In the genomic region with DNA sequence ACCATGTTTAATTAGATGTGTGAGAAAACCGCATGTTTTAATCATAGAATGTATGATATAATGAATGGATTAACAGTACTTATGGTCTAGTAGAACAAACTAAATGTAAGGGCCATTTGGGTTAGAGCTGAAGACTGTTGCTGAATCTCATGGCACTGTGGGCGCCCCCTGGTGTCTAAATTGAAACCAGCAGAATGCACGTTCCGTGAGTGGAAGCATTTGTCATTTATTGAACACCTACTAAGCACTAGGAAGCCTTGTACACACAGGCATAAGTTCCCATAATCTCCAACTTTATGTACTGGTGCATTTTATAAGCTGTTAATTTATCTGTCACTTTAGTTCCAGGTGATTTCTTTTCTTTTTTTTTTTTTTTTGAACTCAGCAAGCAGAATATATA, we compare ENCODE assay signal across 9 mouse cellular contexts. TPM values are rescaled to one million over a fixed set of nuclear protein-coding genes. Genes with fewer than 3 reads are reported as not detected.
DNase-seq lines count a peak whose midpoint lies in the region; ATAC-seq and TF ChIP-seq lines count a peak whose summit lies in the region.
"Had no signal": no experiment of that assay in that cellular context is flagged by ENCODE, and none has a peak within 500 bp of the region (broad histone marks: within the 10 kb centered on the region; RNA-seq: fewer than 3 reads in every experiment).

No protein-coding gene starts in this region.

- intact Hi-C loops in heart, postnatal 10 days (cut with DNase I), result loop anchor here (1.0 to 10.0 kb wide), 4 partner anchors 179 to 1217 kb away; no protein-coding TSS in a partner anchor

- no peak for TF ChIP-seq POLR2A in ES-Bruce4 (IDR thresholded peaks at IDR 0.05; ENCODE audit: insufficient read depth, low read length)

- H3K27me3 ChIP-seq in heart, embryonic 11.5 days (ENCODE audit: control insufficient read depth, insufficient read depth, low read length), result no peaks in the 10 kb centered on the region
- H3K27me3 ChIP-seq in ES-Bruce4 (ENCODE audit: control insufficient read depth, insufficient read depth, low read length, poor library complexity, severe bottlenecking), result no peaks in the 10 kb centered on the region
- no peaks in the 10 kb centered on the region for H3K27me3 ChIP-seq in stomach, postnatal 0 days (ENCODE audit: control insufficient read depth, insufficient read depth, low read length)
- H3K27me3 ChIP-seq: limb, embryonic 15.5 days had no signal

- ATAC-seq in heart, embryonic 11.5 days (replicated peaks; ENCODE audit: insufficient number of reproducible peaks, low FRiP score, low TSS enrichment), result no peak
- ATAC-seq in erythroid progenitor cell, adult 5-6 weeks (replicated peaks; ENCODE audit: low FRiP score, poor library complexity, severe bottlenecking), result peak; percentile 77
- ATAC-seq in stomach, postnatal 0 days (ENCODE audit: low FRiP score, low TSS enrichment), result no peak

- no peak overlapping the region for H3K27ac ChIP-seq in heart, embryonic 11.5 days (ENCODE audit: low read depth, low read length)
- H3K27ac ChIP-seq in ES-Bruce4 (ENCODE audit: insufficient read depth, low read length), result no peak overlapping the region
- H3K27ac ChIP-seq in layer of hippocampus, adult 2 months, result no peak overlapping the region
- H3K27ac ChIP-seq in stomach, postnatal 0 days (replicated peaks), result no peak overlapping the region
- H3K27ac ChIP-seq: limb, embryonic 15.5 days had no signal

- TF ChIP-seq CTCF in ES-Bruce4 (IDR thresholded peaks at IDR 0.05; ENCODE audit: low read depth, low read length), result peak; percentile 59
- peak; percentile 86 for TF ChIP-seq CTCF in layer of hippocampus, adult 2 months (conservative IDR thresholded peaks at IDR 0.05)
- peak; percentile 80 for TF ChIP-seq CTCF in stomach, postnatal 0 days (IDR thresholded peaks at IDR 0.05; ENCODE audit: low read depth)

- no peaks in the 10 kb centered on the region for H3K9me3 ChIP-seq in heart, embryonic 11.5 days (replicated peaks; ENCODE audit: control insufficient read depth, low read length)
- no peaks in the 10 kb centered on the region for H3K9me3 ChIP-seq in ES-Bruce4 (replicated peaks; ENCODE audit: control insufficient read depth, insufficient read depth, low read length, poor library complexity, severe bottlenecking)
- no peaks in the 10 kb centered on the region for H3K9me3 ChIP-seq in stomach, postnatal 0 days (ENCODE audit: control insufficient read depth, low read length)
- H3K9me3 ChIP-seq: limb, embryonic 15.5 days had no signal

- H3K36me3 ChIP-seq in heart, embryonic 11.5 days (ENCODE audit: control insufficient read depth, insufficient read depth, low read length), result no peaks in the 10 kb centered on the region
- no peaks in the 10 kb centered on the region for H3K36me3 ChIP-seq in ES-Bruce4 (ENCODE audit: control insufficient read depth, insufficient read depth, low read length, poor library complexity, severe bottlenecking)
- H3K36me3 ChIP-seq in stomach, postnatal 0 days (ENCODE audit: control insufficient read depth, insufficient read depth, low read length), result no peaks in the 10 kb centered on the region
- H3K36me3 ChIP-seq: limb, embryonic 15.5 days had no signal

- no peak overlapping the region for H3K4me3 ChIP-seq in heart, embryonic 11.5 days (ENCODE audit: low read depth, low read length)
- H3K4me3 ChIP-seq in ES-Bruce4 (ENCODE audit: low read depth, low read length), result no peak overlapping the region
- H3K4me3 ChIP-seq in layer of hippocampus, adult 2 months, result no peak overlapping the region
- H3K4me3 ChIP-seq in stomach, postnatal 0 days (ENCODE audit: low read depth, low read length), result no peak overlapping the region
- H3K4me3 ChIP-seq: limb, embryonic 15.5 days had no signal

- no peak for TF ChIP-seq EP300 in ES-Bruce4 (IDR thresholded peaks at IDR 0.05; ENCODE audit: insufficient read depth, low read depth, low read length)
- TF ChIP-seq EP300 in stomach, postnatal 0 days (optimal IDR thresholded peaks at IDR 0.05), result no peak

- peaks cover 5% of the 10 kb centered on the region; the same call in 1 of the 2 replicates for H3K4me1 ChIP-seq in heart, embryonic 11.5 days (ENCODE audit: control insufficient read depth, insufficient read depth, low read length)
- H3K4me1 ChIP-seq in ES-Bruce4 (ENCODE audit: control insufficient read depth, insufficient read depth, low read length), result no peaks in the 10 kb centered on the region
- H3K4me1 ChIP-seq in stomach, postnatal 0 days (replicated peaks; ENCODE audit: control insufficient read depth, insufficient read depth), result no peaks in the 10 kb centered on the region
- H3K4me1 ChIP-seq: limb, embryonic 15.5 days had no signal

- 36% methylated on average over 4 of the region's 4 CpGs for WGBS in heart, embryonic 11.5 days (ENCODE audit: insufficient replicate concordance)
- 48% methylated on average over 4 of the region's 4 CpGs for WGBS in stomach, postnatal 0 days

- no peak overlapping the region for H3K4me2 ChIP-seq in heart, embryonic 11.5 days
- no peak overlapping the region for H3K4me2 ChIP-seq in stomach, postnatal 0 days (replicated peaks; ENCODE audit: low read depth)
- H3K4me2 ChIP-seq: limb, embryonic 15.5 days had no signal

- DNase-seq in heart, postnatal 10 days, result peak; percentile 64 to 78
- peak; percentile 79 for DNase-seq in c-Kit-negative CD71-positive TER-119-positive erythroid progenitor cells, embryonic 14.5 days (ENCODE audit: low read depth, low spot score)
- DNase-seq in layer of hippocampus, adult 2 months (ENCODE audit: low spot score in 2 of 2), result peak; percentile 33 to 65
- DNase-seq in lung, postnatal 36 days, result peak; percentile 87
- peak; percentile 47 for DNase-seq in stomach, postnatal 0 days (ENCODE audit: low spot score)

- H3K9ac ChIP-seq in heart, embryonic 11.5 days (ENCODE audit: low read depth, low read length), result no peak overlapping the region
- H3K9ac ChIP-seq in ES-Bruce4 (ENCODE audit: low read depth, poor library complexity, severe bottlenecking), result no peak overlapping the region
- H3K9ac ChIP-seq in stomach, postnatal 0 days (ENCODE audit: low read length), result no peak overlapping the region
- H3K9ac ChIP-seq: limb, embryonic 15.5 days had no signal

RNA-seq across cellular contexts. Expression of gene Itga4, which starts 10.4 kb away (rescaled TPM):
- 1 to 10 TPM; 2.9 to 3.8 TPM for total RNA-seq in heart, postnatal 10 days (2021)
- polyA plus RNA-seq in heart, embryonic 11.5 days (2014; fragmentation: Nextera tagmentation; extraction: Ambion mirVana), result 11.4 and 13.3 TPM in 2 replicates
- polyA plus RNA-seq in ES-Bruce4 (2011; ENCODE audit: insufficient read depth, insufficient read length, low read depth, missing spikeins), result 0.24 and 0.41 TPM in 2 replicates
- total RNA-seq in erythroid progenitor cell, adult 5-6 weeks (2015; ENCODE audit: low replicate concordance), result 282 and 314 TPM in 2 replicates
- 314 and 331 TPM in 2 replicates for total RNA-seq in erythroid progenitor cell, adult 5-6 weeks (2017; ENCODE audit: low replicate concordance)
- 10 to 100 TPM; 25.9 to 28.6 TPM for total RNA-seq in layer of hippocampus, adult 2 months (2021)
- polyA plus RNA-seq in stomach, postnatal 0 days (2015; fragmentation: Nextera tagmentation; extraction: Ambion mirVana), result 1.3 TPM in 2 replicates

Comparison
In these comparisons a context has a peak if more than half of its experiments do, and no peak if none do; other contexts are left out.
1. RNA of gene Itga4, which starts 10.4 kb away (total RNA-seq): 282 to 331 TPM in erythroid progenitor cell, adult 5-6 weeks; 25.9 to 28.6 TPM in layer of hippocampus, adult 2 months and 2.9 to 3.8 TPM in heart, postnatal 10 days; every median in the first group is over 4 times any median in the second.
2. Peak in every context shown above with its lines, with median percentiles within 50 percentile points of each other: DNase-seq and CTCF ChIP-seq.